Mouse (Mus musculus) stomach, postnatal 0 days (tissue): ENCODE measurements around the gene Lrrfip2.

Experiments used
- CTCF ChIP-seq: IDR thresholded peaks from 2 replicates; pipeline ENCODE4 v1.5.1; 2016; ENCODE audit warnings: antibody characterized with exemption, low read depth, mild to moderate bottlenecking, moderate library complexity
- EP300 ChIP-seq: optimal IDR thresholded peaks from 2 replicates; pipeline ENCODE3; 2016; ENCODE audit warnings: antibody characterized with exemption

DNA sequence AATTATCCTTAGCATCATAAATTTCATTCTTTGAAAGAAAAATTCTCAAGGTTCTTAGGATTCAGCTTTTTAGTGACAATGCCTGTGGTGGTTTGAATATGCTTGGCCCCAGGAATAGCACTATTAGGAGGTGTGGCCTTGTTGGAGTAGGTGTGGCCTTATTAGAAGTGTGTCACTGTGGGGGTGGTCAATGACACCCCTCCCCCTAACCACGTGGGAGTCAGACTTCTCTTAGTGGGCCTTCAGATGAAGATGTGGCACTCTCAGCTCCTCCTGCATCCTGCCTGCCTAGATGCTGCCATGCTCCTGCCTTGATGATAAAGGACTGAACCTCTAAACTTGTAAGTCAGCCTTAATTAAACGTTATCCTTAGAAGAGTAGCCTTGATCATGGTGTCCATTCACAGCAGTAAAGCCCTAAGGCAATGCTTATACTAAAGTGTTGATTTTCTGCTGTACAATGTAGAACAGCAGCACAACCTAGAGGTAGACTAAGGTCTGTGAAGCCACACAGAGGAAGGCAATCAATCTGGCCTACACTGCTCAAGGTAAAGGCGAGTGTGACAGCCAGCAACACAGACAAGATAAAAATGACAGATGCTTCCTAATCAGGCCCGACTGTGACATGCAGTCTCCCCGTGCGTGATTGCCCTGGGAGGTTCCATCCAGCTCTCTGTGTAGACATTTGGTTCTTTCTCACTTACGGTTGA is 134.9 kb downstream of the Lrrfip2 start:
- TF ChIP-seq CTCF (peak; percentile 50), EP300 (no peak)
